Mouse (Mus musculus) kidney, adult 2 months (tissue): ENCODE data around the gene Cep164. TPM values are rescaled to one million over a fixed set of nuclear protein-coding genes. Genes with fewer than 3 reads are reported as not detected.

Experiments
- DNase-seq: peaks from one replicate; pipeline ENCODE4 v3.0.0; 2021
- H3K27ac ChIP-seq: fragments of 200-500 bp; 2 replicates; pipeline ENCODE4 v1.5.1; 2012; ENCODE audit warnings: low read depth, low read length, control low read depth, inconsistent platforms; ENCODE audit not compliant: insufficient read depth
- H3K27me3 ChIP-seq: fragments of 200-500 bp; replicated peaks from 2 replicates; pipeline ENCODE4 v1.6.1; 2012; ENCODE audit warnings: mild to moderate bottlenecking, moderate library complexity, low read length, inconsistent platforms; ENCODE audit not compliant: control insufficient read depth, insufficient read depth
- H3K36me3 ChIP-seq: fragments of 200-500 bp; 2 replicates; pipeline ENCODE4 v1.6.1; 2012; ENCODE audit warnings: mild to moderate bottlenecking, moderate library complexity, low read length, inconsistent platforms; ENCODE audit not compliant: control insufficient read depth, insufficient read depth
- H3K4me1 ChIP-seq: fragments of 200-500 bp; 2 replicates; pipeline ENCODE4 v1.6.1; 2011; ENCODE audit warnings: low read length; ENCODE audit not compliant: control insufficient read depth, insufficient read depth
- H3K4me3 ChIP-seq: fragments of 200-500 bp; 2 replicates; pipeline ENCODE4 v1.5.1; 2011; ENCODE audit warnings: mild to moderate bottlenecking, low read depth, low read length, control low read depth; ENCODE audit not compliant: insufficient read depth
- CTCF ChIP-seq: fragments of 200-500 bp; conservative IDR thresholded peaks from 2 replicates; pipeline ENCODE4 v1.5.1; 2011; ENCODE audit warnings: low read depth, mild to moderate bottlenecking, control low read depth, low read length, moderate library complexity, mixed read lengths; ENCODE audit not compliant: insufficient read depth, insufficient read length
- POLR2A ChIP-seq: fragments of 200-500 bp; IDR thresholded peaks from one replicate; pipeline ENCODE4 v1.6.1; 2011; ENCODE audit warnings: low read depth, low read length, control low read depth
- WGBS: fragments of 180-500 bp; shearing (Covaris S2); methylation state at CpG from one replicate; pipeline ENCODE4 v1.1.7; 2018; 5-methylcytosine and 5-hydroxymethylcytosine counted together
- polyA plus RNA-seq: library from polyadenylated mRNA; depleted of rRNA; stranded (reverse); fragments of >200 nt; gene quantifications from 2 replicates; pipeline ENCODE4 v1.2.3, GENCODE M21; 2012; rRNA removed

The Cep164 gene
- polyA plus RNA-seq = 14.6 and 17.8 TPM in 2 replicates

- Histone ChIP-seq H3K4me3 (peak within 1 kb of the TSS; percentile 87), H3K27ac (no peak within 1 kb of the TSS), H3K27me3 (no peaks in the 10 kb centered on the region), H3K36me3 (no peaks in the 10 kb centered on the region), H3K4me1 (no peaks in the 10 kb centered on the region)
- TF ChIP-seq POLR2A (no peak), CTCF (no peak)
- under 1% methylated on average over 31 of the region's 31 CpGs for WGBS
- peak; percentile 96 for DNase-seq
Measured at GRCm38 (mm10) chr9:45828291-45828963, at the start of gene Cep164. TSS of gene Cep164 (minus strand) at chr9:45828691.

- Histone ChIP-seq H3K4me3 (no peak overlapping the region), H3K27me3 (no peaks in the 10 kb centered on the region), H3K4me1 (no peaks in the 10 kb centered on the region), H3K36me3 (no peaks in the 10 kb centered on the region), H3K27ac (no peak overlapping the region)
- 60% methylated on average over 2 of the region's 2 CpGs for WGBS
- DNase-seq = peak; percentile 60
- TF ChIP-seq CTCF (no peak), POLR2A (no peak)
Measured at GRCm38 (mm10) chr9:45877928-45878327, 49.4 kb upstream of the Cep164 start.

GRCm38 (mm10) chr9:45870265-45870664 lies 41.8 kb upstream of the Cep164 start:
- Histone ChIP-seq H3K27me3 (no peaks in the 10 kb centered on the region), H3K36me3 (peaks cover 7% of the 10 kb centered on the region), H3K4me3 (no peak overlapping the region), H3K4me1 (no peaks in the 10 kb centered on the region), H3K27ac (no peak overlapping the region)
- DNase-seq = no peak
- no peak for TF ChIP-seq POLR2A
- TF ChIP-seq CTCF = no peak
- 60% methylated on average over 3 of the region's 3 CpGs for WGBS

- Histone ChIP-seq H3K27ac (no peak overlapping the region), H3K36me3 (peaks cover 7% of the 10 kb centered on the region), H3K4me3 (no peak overlapping the region), H3K4me1 (no peaks in the 10 kb centered on the region), H3K27me3 (no peaks in the 10 kb centered on the region)
- 77% methylated on average over 3 of the region's 3 CpGs for WGBS
- DNase-seq = no peak
- TF ChIP-seq POLR2A (no peak), CTCF (no peak)
Measured at GRCm38 (mm10) chr9:45869181-45869580, 40.7 kb upstream of the Cep164 start.

- Histone ChIP-seq H3K27me3 (no peaks in the 10 kb centered on the region), H3K4me1 (no peaks in the 10 kb centered on the region), H3K36me3 (peaks cover 3% of the 10 kb centered on the region), H3K27ac (no peak overlapping the region), H3K4me3 (no peak overlapping the region)
- TF ChIP-seq POLR2A (no peak), CTCF (no peak)
- 86% methylated on average over 7 of the region's 7 CpGs for WGBS
- DNase-seq = peak; percentile 10
Measured at GRCm38 (mm10) chr9:45861813-45862212, 33.3 kb upstream of the Cep164 start.

- TF ChIP-seq POLR2A = no peak
- no peak for TF ChIP-seq CTCF
- Histone ChIP-seq H3K4me3 (no peak overlapping the region), H3K4me1 (no peaks in the 10 kb centered on the region), H3K36me3 (peaks cover 3% of the 10 kb centered on the region), H3K27ac (no peak overlapping the region), H3K27me3 (no peaks in the 10 kb centered on the region)
- no peak for DNase-seq
- WGBS = 66% methylated on average over 10 of the region's 10 CpGs
Measured at GRCm38 (mm10) chr9:45859364-45859763, 30.9 kb upstream of the Cep164 start.

- Histone ChIP-seq H3K27me3 (no peaks in the 10 kb centered on the region), H3K4me3 (no peak overlapping the region), H3K27ac (no peak overlapping the region), H3K36me3 (no peaks in the 10 kb centered on the region), H3K4me1 (peaks cover 11% of the 10 kb centered on the region)
- 94% methylated on average over 1 of the region's 1 CpGs for WGBS
- TF ChIP-seq CTCF (no peak), POLR2A (no peak)
- DNase-seq = no peak
Measured at GRCm38 (mm10) chr9:45854136-45854535, 25.6 kb upstream of the Cep164 start.
